Mouse (Mus musculus): Measurements from ENCODE around the gene Dnajc11. TPM values are rescaled to one million over a fixed set of nuclear protein-coding genes. Genes with fewer than 3 reads are reported as not detected.

Dnajc11 gene
- total RNA-seq, 2 experiments from 2014 or later: 93.5 to 95.9 TPM

DNA sequence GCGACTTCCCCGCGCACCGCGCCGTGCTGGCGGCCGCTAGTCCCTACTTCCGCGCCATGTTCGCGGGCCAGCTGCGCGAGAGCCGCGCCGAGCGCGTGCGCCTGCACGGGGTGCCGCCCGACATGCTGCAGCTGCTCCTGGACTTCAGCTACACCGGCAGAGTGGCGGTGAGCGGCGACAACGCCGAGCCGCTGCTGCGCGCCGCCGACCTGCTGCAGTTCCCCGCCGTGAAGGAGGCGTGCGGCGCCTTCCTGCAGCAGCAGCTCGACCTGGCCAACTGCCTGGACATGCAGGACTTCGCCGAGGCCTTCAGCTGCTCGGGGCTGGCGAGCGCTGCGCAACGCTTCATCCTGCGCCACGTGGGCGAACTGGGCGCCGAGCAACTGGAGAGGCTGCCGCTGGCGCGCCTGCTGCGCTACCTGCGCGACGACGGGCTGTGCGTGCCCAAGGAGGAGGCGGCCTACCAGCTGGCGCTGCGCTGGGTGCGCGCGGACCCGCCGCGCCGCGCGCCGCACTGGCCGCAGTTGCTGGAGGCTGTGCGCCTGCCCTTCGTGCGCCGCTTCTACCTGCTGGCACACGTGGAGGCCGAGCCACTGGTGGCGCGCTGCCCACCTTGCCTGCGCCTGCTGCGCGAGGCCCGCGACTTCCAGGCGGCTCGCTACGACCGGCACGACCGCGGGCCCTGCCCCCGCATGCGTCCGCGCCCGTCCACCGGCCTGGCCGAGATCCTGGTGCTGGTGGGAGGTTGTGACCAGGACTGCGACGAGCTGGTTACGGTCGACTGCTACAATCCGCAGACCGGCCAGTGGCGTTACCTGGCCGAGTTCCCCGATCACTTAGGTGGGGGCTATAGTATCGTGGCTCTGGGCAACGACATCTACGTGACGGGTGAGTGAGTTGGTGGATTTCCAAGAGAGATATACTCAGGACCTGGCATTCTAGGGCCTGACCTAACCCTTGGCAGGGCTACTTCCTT is 75.9 kb downstream of the Dnajc11 start:
- peak; percentile 73 to 74 for DNase-seq

DNA sequence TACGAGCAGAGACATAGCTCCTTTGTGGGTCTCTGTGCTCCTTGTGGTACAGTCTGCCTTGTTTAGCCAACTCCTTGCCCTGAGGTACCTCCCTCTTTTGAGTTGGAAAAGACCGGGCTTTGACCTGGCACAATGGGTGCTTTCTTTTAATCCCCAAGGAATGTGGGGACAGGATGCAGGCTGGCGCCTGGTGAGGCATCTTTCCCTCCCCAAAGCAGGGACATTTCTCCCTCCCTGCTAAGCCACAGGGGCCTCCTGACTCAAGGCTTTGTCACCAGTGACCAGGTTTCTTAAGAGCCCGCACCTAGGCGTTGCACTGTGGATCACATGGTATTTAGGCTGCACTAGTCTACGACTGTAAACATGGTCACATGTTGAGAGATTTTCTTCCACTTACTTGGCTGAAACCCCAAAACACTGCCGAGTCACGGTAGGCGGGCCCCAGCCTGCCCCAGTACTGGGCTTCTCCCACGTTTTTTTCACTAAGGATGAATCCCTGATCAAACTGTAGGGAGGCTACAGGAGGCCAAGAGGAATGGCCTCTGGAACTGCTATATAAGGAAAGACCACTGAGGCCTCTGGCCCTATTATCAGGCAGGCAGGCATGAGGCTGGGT is 76.7 kb downstream of the Dnajc11 start:
- peak; percentile 74 to 76 for DNase-seq

DNA sequence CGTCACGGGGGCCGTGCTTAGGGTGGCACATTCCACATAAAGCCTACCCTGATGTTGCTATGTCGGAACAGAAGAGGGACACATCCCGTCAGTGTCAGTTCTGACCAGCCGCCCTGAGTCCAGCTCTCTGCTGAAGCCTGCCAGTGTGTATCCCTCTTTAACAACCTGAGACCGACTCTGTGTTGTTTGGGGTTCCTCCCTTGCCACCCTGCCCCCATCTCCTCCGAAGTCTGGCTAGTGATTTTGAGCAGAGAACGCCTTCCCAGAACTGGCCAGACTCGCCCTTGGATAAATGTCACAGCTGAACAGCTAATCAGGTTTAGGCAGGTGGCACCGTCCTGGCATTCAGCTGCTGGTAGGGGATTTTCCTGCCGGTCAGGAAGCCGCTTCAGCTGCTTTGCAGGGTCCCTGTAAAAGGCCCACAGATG is 77.2 kb downstream of the Dnajc11 start:
- peak in 1 of 2 experiments; percentile 17 for DNase-seq

DNA sequence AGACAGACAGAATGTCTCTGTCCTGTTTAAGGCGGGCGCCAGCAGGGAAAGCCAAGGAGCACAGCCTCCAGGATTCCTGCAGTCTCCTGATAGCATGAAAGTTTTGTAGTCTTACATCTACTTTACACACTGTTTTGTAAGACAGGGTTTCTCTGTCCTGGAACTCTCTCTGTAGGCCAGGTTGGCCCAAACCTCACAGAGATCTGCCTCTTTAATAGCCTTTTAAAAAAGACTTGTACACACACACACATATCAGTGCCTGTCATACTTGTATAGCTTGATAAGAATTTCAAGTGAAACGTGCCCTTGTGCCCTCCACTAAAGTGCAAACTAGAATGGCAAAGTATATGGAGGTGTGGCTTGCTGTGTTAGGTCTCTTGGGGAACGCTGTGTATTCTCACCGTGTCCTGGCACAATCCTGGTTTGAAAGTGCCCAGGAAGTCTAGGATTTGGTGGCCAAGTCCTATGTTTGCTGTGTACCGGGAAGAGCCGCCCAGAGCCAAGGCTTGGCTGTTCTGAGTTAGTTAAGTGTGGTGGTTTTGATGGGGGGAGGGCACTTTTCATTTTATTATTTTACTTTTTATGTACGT is 77.8 kb downstream of the Dnajc11 start:
- no peak for DNase-seq

DNA sequence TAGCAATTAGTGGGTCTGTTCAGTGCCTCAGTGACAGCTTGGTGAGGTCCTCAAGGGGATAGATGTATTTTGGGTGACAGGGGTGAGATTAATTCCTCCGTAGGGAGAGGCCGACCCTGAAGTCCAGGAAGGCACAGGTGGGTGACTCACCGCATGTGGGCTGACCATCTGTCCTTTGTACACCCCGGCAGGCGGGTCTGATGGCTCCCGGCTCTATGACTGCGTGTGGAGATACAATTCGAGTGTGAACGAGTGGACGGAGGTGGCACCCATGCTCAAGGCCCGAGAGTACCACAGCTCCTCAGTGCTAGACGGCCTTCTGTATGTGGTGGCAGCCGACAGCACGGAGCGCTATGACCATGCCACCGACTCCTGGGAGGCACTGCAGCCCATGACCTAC is 78.6 kb downstream of the Dnajc11 start:
- DNase-seq: no peak

DNA sequence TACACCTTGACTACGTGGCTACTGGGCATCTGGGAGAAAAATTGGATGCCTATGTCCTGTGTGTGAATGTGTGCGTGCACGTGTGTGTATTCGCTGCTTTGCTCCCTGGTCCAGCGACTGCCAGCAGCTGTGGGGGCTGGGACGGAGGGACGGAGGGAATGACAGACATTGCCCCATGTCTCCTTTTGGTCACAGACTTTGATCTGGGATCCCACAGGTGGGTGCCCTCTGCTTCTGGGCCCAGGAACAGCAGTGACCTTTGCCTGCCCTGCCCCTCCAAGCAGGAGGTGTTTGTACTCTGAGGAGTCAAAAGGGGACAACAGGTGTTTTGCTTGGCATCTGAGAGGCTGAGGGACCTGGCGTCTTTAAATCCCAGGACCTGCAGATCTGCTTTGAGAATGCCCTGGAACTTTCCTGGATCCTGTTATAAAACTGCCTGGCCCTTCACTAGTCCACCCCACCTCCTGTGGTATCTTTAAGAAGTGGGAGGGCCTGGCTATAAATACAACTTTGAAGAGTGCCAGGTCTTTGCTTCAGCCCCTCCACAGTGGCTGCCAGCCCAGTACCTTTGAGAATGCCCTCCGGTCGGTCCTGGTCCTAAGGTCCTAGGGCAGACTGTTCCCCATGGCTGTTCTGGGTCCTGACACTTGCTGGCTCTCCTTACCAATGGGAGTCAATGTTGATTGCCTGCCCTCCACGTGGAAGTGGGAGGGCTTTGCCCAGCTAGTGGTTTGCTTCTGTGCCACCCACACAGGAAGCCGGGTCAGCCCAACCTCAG is 79.7 kb downstream of the Dnajc11 start:
- DNase-seq: no peak

DNA sequence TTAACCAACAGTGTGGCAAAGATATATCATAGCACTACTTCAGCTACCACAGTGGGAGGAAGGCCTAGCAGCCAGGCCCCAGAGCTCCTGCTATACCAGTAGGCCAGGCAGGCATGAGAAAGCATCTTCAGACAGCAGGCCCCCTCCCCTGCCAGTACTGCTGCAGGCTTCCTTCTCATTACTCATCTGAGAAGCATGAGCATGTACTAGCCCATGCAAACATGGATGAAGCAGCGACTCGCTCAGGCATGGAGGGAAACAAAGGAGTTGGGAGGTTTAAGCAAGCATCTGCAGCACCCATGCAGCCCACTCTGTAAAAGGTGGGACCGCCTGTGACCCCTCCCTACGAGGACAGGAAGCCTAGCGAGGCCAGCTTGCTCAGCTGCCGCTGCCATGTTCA is 85.6 kb downstream of the Dnajc11 start:
- no peak for DNase-seq

DNA sequence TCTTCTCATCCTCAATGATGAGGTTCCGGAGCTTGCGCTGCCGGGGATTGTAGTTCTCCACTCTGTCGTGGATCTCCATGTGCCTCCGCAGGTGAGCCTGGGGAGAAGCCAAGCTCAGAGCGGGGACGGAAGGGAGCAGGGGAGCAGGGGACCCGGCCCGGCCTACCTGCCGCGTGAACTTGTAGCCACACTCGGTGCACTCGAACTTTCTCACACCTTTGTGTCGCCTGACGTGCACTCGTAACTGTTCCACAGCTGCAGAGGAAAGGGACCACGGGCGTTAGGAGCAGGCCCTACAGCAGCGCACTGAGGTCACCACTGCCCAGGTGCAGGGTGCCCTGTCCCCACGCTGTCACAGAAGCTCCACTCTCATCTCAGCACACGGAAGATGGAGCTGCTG is 86.5 kb downstream of the Dnajc11 start:
- DNase-seq: no peak

DNA sequence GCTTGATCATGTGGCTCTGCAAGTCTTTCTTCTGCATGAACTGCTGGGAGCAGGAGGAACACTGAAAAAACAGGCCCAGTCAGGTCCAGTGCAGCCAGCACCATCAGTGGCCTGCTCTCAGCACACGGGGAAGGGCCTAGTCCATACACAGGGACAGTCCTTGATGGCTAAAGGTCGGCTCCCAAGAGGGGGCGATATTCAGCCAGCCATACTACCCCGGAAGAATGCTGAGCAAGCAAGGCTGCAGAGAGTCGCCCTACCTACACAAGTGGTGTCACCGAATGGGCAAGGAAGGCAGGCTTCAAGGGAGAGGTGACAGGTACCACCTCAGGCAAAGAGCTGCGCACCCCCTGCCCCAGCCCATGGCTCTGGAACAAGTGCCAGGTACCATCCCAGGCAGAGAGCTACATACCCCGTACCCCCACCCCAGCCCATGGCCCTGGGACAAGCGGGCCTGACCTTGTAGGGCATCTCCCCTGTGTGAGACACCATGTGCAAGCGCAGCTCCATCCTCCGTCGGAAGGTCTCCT is 88.1 kb downstream of the Dnajc11 start:
- DNase-seq: no peak

DNA sequence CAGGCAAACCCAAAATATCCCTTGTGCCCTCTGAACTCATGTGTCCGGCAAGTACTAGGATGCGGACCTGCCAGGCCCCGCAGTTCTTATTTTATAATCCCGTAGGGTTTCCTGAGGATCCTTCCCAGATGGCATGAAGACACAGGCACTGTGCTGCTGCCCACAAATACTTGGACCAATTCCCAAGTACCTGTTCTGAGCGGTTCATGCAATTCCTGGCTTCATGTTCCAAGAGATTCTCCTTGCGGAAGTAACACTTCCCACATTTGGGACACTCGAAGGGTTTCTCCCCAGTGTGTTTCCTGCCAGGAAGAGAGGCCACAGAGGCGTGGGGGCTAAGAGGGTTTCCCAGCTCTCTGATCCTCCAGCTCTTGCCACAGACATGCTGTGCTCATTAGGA is 89.0 kb downstream of the Dnajc11 start:
- no peak for DNase-seq

DNA sequence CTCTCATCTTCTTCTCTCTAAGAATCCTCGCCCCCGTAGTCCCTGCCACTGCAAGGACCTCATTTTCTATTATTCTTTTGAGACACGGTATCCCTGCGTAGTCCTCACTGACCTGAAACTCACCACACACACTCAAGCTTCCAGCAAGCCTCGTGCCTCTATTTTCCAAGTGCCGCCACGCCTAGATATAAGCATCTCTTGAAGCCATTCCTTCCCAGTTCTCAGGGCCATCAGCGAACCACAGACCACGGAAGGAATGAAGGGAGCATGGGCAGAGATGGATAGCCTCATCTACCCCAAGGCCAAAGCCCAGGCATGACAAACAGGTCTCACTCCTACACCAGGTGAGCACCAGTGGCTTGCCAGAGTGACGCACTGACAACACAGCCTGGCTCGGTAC is 91.0 kb downstream of the Dnajc11 start:
- no peak for DNase-seq

DNA sequence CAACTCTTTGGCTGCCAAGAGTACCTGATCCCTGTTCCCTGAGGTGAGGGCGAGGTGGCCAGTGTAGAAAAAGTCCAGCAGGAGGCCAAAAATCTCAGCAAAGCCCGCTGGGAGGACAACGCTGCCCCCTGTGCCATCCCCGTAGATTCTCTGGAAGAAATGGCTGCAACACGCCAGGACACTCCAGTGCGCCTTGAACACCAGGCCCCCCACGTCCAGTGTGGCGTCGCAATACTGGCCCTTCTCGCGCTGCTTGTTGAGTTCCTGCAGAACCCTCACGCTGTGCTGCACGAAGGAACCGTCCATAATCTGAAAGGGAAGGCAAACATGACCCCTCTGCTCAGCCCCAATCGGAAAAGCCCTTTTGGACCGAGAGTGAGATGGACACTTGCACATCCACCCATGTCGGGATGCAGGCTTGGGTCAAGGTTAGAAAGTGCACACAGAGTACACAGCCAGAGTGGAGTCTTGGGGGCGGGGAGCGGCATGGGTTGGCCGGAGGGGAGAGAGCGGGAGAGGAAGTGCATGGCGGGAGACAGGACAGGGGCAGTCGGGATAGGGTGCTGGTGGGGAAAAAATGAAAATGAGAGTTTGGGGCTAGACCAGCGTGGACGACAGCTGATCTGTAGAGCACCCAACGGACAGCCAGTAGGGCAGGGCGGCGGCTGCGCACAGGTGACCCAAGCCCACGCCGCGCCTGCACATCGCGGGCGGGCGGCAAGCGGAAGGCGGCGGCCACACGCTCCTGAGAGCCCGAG is 93.4 kb downstream of the Dnajc11 start:
- peak; percentile 47 to 70 for DNase-seq

DNA sequence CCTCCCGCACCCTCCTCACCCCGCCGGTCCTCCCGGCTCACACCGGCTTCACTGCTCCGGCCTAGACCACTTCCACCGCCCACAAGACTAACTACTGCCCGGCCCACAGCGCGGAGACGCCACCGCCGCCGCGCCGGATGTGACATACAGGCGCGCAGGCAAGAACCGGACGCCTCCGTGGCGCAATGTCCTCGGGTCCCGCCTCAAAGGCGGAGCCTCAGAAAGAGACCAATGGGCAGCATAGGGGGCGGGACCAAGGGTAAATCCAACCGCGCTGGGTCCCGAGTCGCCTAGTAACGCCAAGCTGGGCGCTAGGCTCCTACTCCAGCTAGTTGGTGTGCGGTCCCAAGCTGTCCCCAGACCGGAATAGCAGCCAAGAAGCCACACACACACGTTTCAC is 94.0 kb downstream of the Dnajc11 start, which contains the start of gene Zbtb48:
Zbtb48 (minus strand) TSS at position 148 of the 400 bp plus-strand sequence.
- DNase-seq: peak; percentile 97 to 98

DNA sequence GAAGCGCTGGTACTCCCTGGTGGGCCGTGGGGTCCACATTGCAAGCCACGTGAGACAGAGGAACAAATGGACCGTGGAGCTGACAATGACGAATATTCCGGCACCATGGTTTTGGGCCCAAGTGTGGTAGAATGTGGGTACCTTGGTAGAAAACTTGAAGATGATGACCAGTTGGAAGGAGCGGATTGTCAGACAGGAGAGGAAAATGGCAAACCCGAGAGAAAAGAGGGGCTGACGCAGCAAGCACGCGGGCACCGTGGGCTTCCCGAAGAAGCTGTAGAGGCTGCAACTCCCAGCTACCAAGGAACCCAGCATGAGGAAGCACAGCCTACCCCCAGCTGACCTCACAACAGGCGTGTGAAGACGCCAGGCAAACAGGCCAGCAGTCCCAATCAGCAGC is 95.0 kb downstream of the Dnajc11 start:
- no peak for DNase-seq

DNA sequence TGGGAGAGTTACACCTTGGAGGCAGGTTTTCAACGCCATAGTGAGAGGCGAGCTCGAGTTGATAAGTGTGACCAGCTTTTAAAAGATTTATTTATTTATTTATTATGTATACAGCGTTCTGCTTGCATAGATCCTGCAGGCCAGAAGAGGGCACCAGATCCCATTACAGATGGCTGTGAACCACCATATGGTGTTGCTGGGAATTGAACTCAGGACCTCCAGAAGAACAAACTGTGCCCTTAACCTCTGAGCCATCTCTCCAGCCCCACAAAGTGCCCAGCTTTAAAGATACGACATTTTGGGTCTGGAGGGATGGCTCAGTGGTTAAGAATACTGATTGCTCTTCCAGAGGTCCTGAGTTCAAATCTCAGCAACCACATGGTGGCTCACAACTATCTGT is 95.6 kb downstream of the Dnajc11 start:
- peak; percentile 25 to 52 for DNase-seq

DNA sequence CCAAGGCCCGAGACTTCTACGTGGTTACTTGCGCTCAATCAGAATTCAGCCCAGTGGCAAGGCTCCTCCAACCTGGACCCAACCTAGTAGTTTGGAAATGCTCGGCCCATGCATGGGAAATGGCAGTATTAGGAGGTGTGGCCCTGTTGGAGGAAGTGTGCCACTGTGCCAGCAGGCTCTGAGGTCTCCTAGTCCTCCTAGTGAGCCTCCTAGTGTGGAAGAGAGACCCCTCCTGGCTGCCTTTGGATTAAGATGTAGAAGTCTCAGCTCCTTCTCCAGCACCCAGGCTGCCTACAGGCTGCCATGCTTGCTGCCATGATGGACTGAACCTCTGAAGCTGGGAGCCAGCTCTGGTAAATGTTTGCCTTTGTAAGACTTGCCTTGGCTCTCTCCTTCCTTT is 96.5 kb downstream of the Dnajc11 start:
- no peak for DNase-seq

Other genes starting within 250 kb of the Dnajc11 start
- 10 to 100 TPM; 28.7 to 33.3 TPM for gene Camta1, start 71.8 kb upstream of the Dnajc11 start, total RNA-seq (2021)
- gene Thap3, start 55.3 kb downstream of the Dnajc11 start, total RNA-seq (2021): 10 to 100 TPM; 19.5 to 20.5 TPM
- 10 to 100 TPM; 17.2 to 17.7 TPM for gene Phf13, start 62.6 kb downstream of the Dnajc11 start, total RNA-seq (2021)
- 10 to 100 TPM; 21.7 to 29.7 TPM for gene Klhl21, start 75.1 kb downstream of the Dnajc11 start, total RNA-seq (2021)
- 1 to 10 TPM; 8.6 to 9.7 TPM for gene Zbtb48, start 94.0 kb downstream of the Dnajc11 start, total RNA-seq (2021)
- not detected for gene Tas1r1, start 104.9 kb downstream of the Dnajc11 start, total RNA-seq (2021)
- gene Nol9, start 105.6 kb downstream of the Dnajc11 start, total RNA-seq (2021): 10 to 100 TPM; 24.8 to 27.3 TPM
- 10 to 100 TPM; 10.0 to 13.5 TPM for gene Plekhg5, start 138.8 kb downstream of the Dnajc11 start, total RNA-seq (2021)
- gene Tnfrsf25, start 182.2 kb downstream of the Dnajc11 start, total RNA-seq (2021): 1 to 10 TPM; 1.7 to 3.0 TPM
- gene Espn, start 218.7 kb downstream of the Dnajc11 start, total RNA-seq (2021): 1 to 10 TPM; 1.2 to 1.5 TPM
- not detected for gene Hes2, start 225.2 kb downstream of the Dnajc11 start, total RNA-seq (2021)
- gene Acot7, start 244.4 kb downstream of the Dnajc11 start, total RNA-seq (2021): 10 to 100 TPM; 37.1 to 53.6 TPM